In the genomic region with DNA sequence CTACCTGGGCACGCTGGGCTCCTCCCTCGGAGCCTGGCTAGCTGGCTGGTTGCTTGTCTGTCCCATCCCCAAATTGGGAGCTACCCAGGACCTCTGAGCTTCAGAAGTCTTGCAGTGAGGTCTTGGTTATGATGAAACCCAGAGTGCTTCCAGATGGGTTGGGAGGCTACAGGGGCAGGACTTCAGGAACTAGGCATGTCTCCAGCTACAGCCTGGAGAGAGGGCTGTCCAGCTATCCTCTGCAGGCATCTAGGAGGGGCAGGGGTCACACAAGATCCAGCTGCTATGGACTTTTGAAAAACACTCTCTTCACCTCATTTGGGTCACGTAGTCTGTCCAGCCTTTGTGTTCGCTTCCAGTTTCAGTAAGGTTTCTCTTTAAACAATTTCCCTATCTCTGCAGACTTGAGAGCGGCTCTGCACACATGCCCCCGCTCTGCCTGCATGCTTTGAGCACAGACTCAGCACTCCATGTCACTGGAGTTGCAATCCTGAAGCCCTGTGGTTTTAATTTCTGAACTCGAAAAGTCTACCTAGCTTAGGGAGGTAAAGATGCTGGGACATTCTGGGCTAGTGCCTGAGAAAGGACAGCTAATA, we compare ENCODE assay signal across 10 mouse cellular contexts. TPM values are rescaled to one million over a fixed set of nuclear protein-coding genes. Genes with fewer than 3 reads are reported as not detected.
DNase-seq lines count a peak whose midpoint lies in the region; ATAC-seq and TF ChIP-seq lines count a peak whose summit lies in the region.
"Had no signal": no experiment of that assay in that cellular context is flagged by ENCODE, and none has a peak within 500 bp of the region (broad histone marks: within the 10 kb centered on the region; RNA-seq: fewer than 3 reads in every experiment).

No protein-coding gene starts in this region.

- no peak for ATAC-seq in hindbrain, embryonic 12.5 days (ENCODE audit: low FRiP score)
- no peak for ATAC-seq in hindbrain, postnatal 0 days
- ATAC-seq in embryonic facial prominence, embryonic 11.5 days (replicated peaks; ENCODE audit: insufficient number of reproducible peaks, low FRiP score, low TSS enrichment, low read depth) = no peak
- no peak for ATAC-seq in kidney, embryonic 14.5 days (ENCODE audit: low FRiP score, low TSS enrichment)
- no peak for ATAC-seq in forebrain, embryonic 16.5 days

- no peaks in the 10 kb centered on the region for H3K4me1 ChIP-seq in hindbrain, embryonic 12.5 days
- no peaks in the 10 kb centered on the region for H3K4me1 ChIP-seq in hindbrain, postnatal 0 days (ENCODE audit: insufficient read depth, low read length)
- H3K4me1 ChIP-seq in embryonic facial prominence, embryonic 11.5 days (ENCODE audit: control insufficient read depth, insufficient read depth, low read length) = no peaks in the 10 kb centered on the region
- H3K4me1 ChIP-seq in kidney, embryonic 14.5 days (ENCODE audit: control insufficient read depth, insufficient read depth, low read length) = 0 out of 2 replicates have a peak, but pooled peaks cover 5% of the 10 kb centered on the region
- H3K4me1 ChIP-seq in forebrain, embryonic 16.5 days (replicated peaks; ENCODE audit: control insufficient read depth, insufficient read depth, low read length) = no peaks in the 10 kb centered on the region
- H3K4me1 ChIP-seq: midbrain, embryonic 12.5 days had no signal

- WGBS in hindbrain, embryonic 12.5 days = 81% methylated on average over 7 of the region's 7 CpGs
- WGBS in hindbrain, postnatal 0 days = 89% methylated on average over 7 of the region's 7 CpGs
- WGBS in embryonic facial prominence, embryonic 11.5 days = 73% methylated on average over 7 of the region's 7 CpGs
- 60% methylated on average over 7 of the region's 7 CpGs for WGBS in kidney, embryonic 14.5 days
- 89% methylated on average over 7 of the region's 7 CpGs for WGBS in forebrain, embryonic 16.5 days

- H3K36me3 ChIP-seq in hindbrain, embryonic 12.5 days = peaks cover 40% of the 10 kb centered on the region
- H3K36me3 ChIP-seq in hindbrain, postnatal 0 days (ENCODE audit: insufficient read depth, low read length) = peaks cover 20% of the 10 kb centered on the region
- peaks cover 3% of the 10 kb centered on the region for H3K36me3 ChIP-seq in embryonic facial prominence, embryonic 11.5 days (replicated peaks; ENCODE audit: control insufficient read depth, insufficient read depth, low read depth, low read length)
- H3K36me3 ChIP-seq in kidney, embryonic 14.5 days (ENCODE audit: control insufficient read depth, insufficient read depth, low read length) = peaks cover 32% of the 10 kb centered on the region
- H3K36me3 ChIP-seq in forebrain, embryonic 16.5 days (ENCODE audit: control insufficient read depth, insufficient read depth) = peaks cover 4% of the 10 kb centered on the region; the same call in 1 of the 2 replicates

- no peak overlapping the region for H3K9ac ChIP-seq in hindbrain, embryonic 12.5 days
- no peak overlapping the region for H3K9ac ChIP-seq in hindbrain, postnatal 0 days (replicated peaks; ENCODE audit: low read length)
- H3K9ac ChIP-seq in embryonic facial prominence, embryonic 11.5 days (replicated peaks; ENCODE audit: low read length) = no peak overlapping the region
- H3K9ac ChIP-seq in kidney, embryonic 14.5 days (ENCODE audit: low read depth, low read length) = peak overlapping the region; percentile 18; the same call in 1 of the 2 replicates
- no peak overlapping the region for H3K9ac ChIP-seq in forebrain, embryonic 16.5 days (replicated peaks; ENCODE audit: low read depth, low read length)
- H3K9ac ChIP-seq: midbrain, embryonic 12.5 days had no signal

- H3K9me3 ChIP-seq in hindbrain, embryonic 12.5 days (replicated peaks) = no peaks in the 10 kb centered on the region
- no peaks in the 10 kb centered on the region for H3K9me3 ChIP-seq in hindbrain, postnatal 0 days (ENCODE audit: low read length)
- H3K9me3 ChIP-seq in embryonic facial prominence, embryonic 11.5 days (replicated peaks; ENCODE audit: control insufficient read depth, low read length) = no peaks in the 10 kb centered on the region
- no peaks in the 10 kb centered on the region for H3K9me3 ChIP-seq in kidney, embryonic 14.5 days (ENCODE audit: control insufficient read depth, low read length)
- H3K9me3 ChIP-seq in forebrain, embryonic 16.5 days (ENCODE audit: control insufficient read depth, low read length) = no peaks in the 10 kb centered on the region
- H3K9me3 ChIP-seq: midbrain, embryonic 12.5 days had no signal

- no peak for TF ChIP-seq CTCF in hindbrain, postnatal 0 days (IDR thresholded peaks at IDR 0.05; ENCODE audit: low read depth)

- no peak overlapping the region for H3K4me3 ChIP-seq in hindbrain, embryonic 12.5 days
- H3K4me3 ChIP-seq in hindbrain, postnatal 0 days (ENCODE audit: low read length) = no peak overlapping the region
- no peak overlapping the region for H3K4me3 ChIP-seq in embryonic facial prominence, embryonic 11.5 days (ENCODE audit: low read depth, low read length)
- H3K4me3 ChIP-seq in kidney, embryonic 14.5 days (ENCODE audit: low read length) = no peak overlapping the region
- no peak overlapping the region for H3K4me3 ChIP-seq in forebrain, embryonic 16.5 days (replicated peaks; ENCODE audit: low read length)
- H3K4me3 ChIP-seq: midbrain, embryonic 12.5 days had no signal

- no peak overlapping the region for H3K4me2 ChIP-seq in hindbrain, embryonic 12.5 days (replicated peaks)
- H3K4me2 ChIP-seq in hindbrain, postnatal 0 days (ENCODE audit: low read depth, low read length) = no peak overlapping the region
- H3K4me2 ChIP-seq in embryonic facial prominence, embryonic 11.5 days (ENCODE audit: low read depth, low read length) = no peak overlapping the region
- no peak overlapping the region for H3K4me2 ChIP-seq in kidney, embryonic 14.5 days (replicated peaks; ENCODE audit: low read depth, low read length)
- no peak overlapping the region for H3K4me2 ChIP-seq in forebrain, embryonic 16.5 days (ENCODE audit: low read length)
- H3K4me2 ChIP-seq: midbrain, embryonic 12.5 days had no signal

- 0 out of 2 replicates have a peak overlapping the region, but pooled peaks have one; percentile 5 for H3K27ac ChIP-seq in hindbrain, embryonic 12.5 days
- H3K27ac ChIP-seq in hindbrain, postnatal 0 days = no peak overlapping the region
- no peak overlapping the region for H3K27ac ChIP-seq in embryonic facial prominence, embryonic 11.5 days (replicated peaks; ENCODE audit: low read depth, low read length)
- peak overlapping the region; percentile 25 for H3K27ac ChIP-seq in kidney, embryonic 14.5 days (ENCODE audit: low read depth, low read length)
- H3K27ac ChIP-seq in forebrain, embryonic 16.5 days (ENCODE audit: low read length) = no peak overlapping the region
- H3K27ac ChIP-seq: midbrain, embryonic 12.5 days had no signal

- H3K27me3 ChIP-seq in hindbrain, embryonic 12.5 days = no peaks in the 10 kb centered on the region
- no peaks in the 10 kb centered on the region for H3K27me3 ChIP-seq in hindbrain, postnatal 0 days (ENCODE audit: insufficient read depth, low read length)
- H3K27me3 ChIP-seq in embryonic facial prominence, embryonic 11.5 days (ENCODE audit: control insufficient read depth, insufficient read depth, low read length) = no peaks in the 10 kb centered on the region
- no peaks in the 10 kb centered on the region for H3K27me3 ChIP-seq in kidney, embryonic 14.5 days (ENCODE audit: control insufficient read depth, insufficient read depth, low read length)
- no peaks in the 10 kb centered on the region for H3K27me3 ChIP-seq in forebrain, embryonic 16.5 days (replicated peaks; ENCODE audit: control insufficient read depth, insufficient read depth, low read length)
- H3K27me3 ChIP-seq: midbrain, embryonic 12.5 days had no signal

- no peak for DNase-seq in hindbrain, postnatal 0 days (ENCODE audit: low spot score)
- peak; percentile 9 for DNase-seq in embryonic facial prominence, embryonic 11.5 days (ENCODE audit: low spot score)
- peak; percentile 52 for DNase-seq in lung, postnatal 14 days
- DNase-seq in right cerebral cortex, postnatal 14 days = no peak
- DNase-seq in right cerebral cortex, adult 18-20 months = no peak
- DNase-seq: cerebellum, postnatal 14 days had no signal

RNA-seq across cellular contexts. Expression of gene Slc25a47, which starts 21.8 kb away (rescaled TPM):
- 10.3 and 11.1 TPM in 2 replicates for polyA plus RNA-seq in hindbrain, embryonic 12.5 days (2016; fragmentation: Nextera tagmentation; extraction: Ambion mirVana)
- total RNA-seq in hindbrain, postnatal 0 days (2014; rRNA removed) = 4.0 and 13.7 TPM in 2 replicates
- 5.9 and 6.7 TPM in 2 replicates for polyA plus RNA-seq in hindbrain, postnatal 0 days (2015; fragmentation: Nextera tagmentation; extraction: Ambion mirVana)
- 11.8 and 13.2 TPM in 2 replicates for polyA plus RNA-seq in embryonic facial prominence, embryonic 11.5 days (2014; fragmentation: Nextera tagmentation; extraction: Ambion mirVana)
- polyA plus RNA-seq in kidney, embryonic 14.5 days (2014; fragmentation: Nextera tagmentation; extraction: Ambion mirVana) = 7.6 and 9.0 TPM in 2 replicates
- 13.5 and 19.1 TPM in 2 replicates for polyA plus RNA-seq in forebrain, embryonic 16.5 days (2015; fragmentation: Nextera tagmentation; extraction: Ambion mirVana)

RNA-seq across cellular contexts. Expression of gene Slc25a29, which starts 22.0 kb away (rescaled TPM):
- 13.7 and 15.1 TPM in 2 replicates for polyA plus RNA-seq in hindbrain, embryonic 12.5 days (2016; fragmentation: Nextera tagmentation; extraction: Ambion mirVana)
- 15.5 and 18.0 TPM in 2 replicates for total RNA-seq in hindbrain, postnatal 0 days (2014; rRNA removed)
- 13.0 and 14.4 TPM in 2 replicates for polyA plus RNA-seq in hindbrain, postnatal 0 days (2015; fragmentation: Nextera tagmentation; extraction: Ambion mirVana)
- polyA plus RNA-seq in embryonic facial prominence, embryonic 11.5 days (2014; fragmentation: Nextera tagmentation; extraction: Ambion mirVana) = 11.9 and 13.9 TPM in 2 replicates
- polyA plus RNA-seq in kidney, embryonic 14.5 days (2014; fragmentation: Nextera tagmentation; extraction: Ambion mirVana) = 7.5 and 9.0 TPM in 2 replicates
- polyA plus RNA-seq in forebrain, embryonic 16.5 days (2015; fragmentation: Nextera tagmentation; extraction: Ambion mirVana) = 27.6 and 28.6 TPM in 2 replicates

RNA-seq across cellular contexts. Expression of gene Wdr25, which starts 35.7 kb away (rescaled TPM):
- polyA plus RNA-seq in hindbrain, embryonic 12.5 days (2016; fragmentation: Nextera tagmentation; extraction: Ambion mirVana) = 8.1 and 9.7 TPM in 2 replicates
- total RNA-seq in hindbrain, postnatal 0 days (2014; rRNA removed) = 5.8 and 7.4 TPM in 2 replicates
- polyA plus RNA-seq in hindbrain, postnatal 0 days (2015; fragmentation: Nextera tagmentation; extraction: Ambion mirVana) = 4.7 and 5.4 TPM in 2 replicates
- 4.1 and 5.6 TPM in 2 replicates for polyA plus RNA-seq in embryonic facial prominence, embryonic 11.5 days (2014; fragmentation: Nextera tagmentation; extraction: Ambion mirVana)
- 3.4 and 6.0 TPM in 2 replicates for polyA plus RNA-seq in kidney, embryonic 14.5 days (2014; fragmentation: Nextera tagmentation; extraction: Ambion mirVana)
- 8.6 and 9.1 TPM in 2 replicates for polyA plus RNA-seq in forebrain, embryonic 16.5 days (2015; fragmentation: Nextera tagmentation; extraction: Ambion mirVana)

RNA-seq across cellular contexts. Expression of gene Wars, which starts 36.3 kb away (rescaled TPM):
- 111 and 113 TPM in 2 replicates for polyA plus RNA-seq in hindbrain, embryonic 12.5 days (2016; fragmentation: Nextera tagmentation; extraction: Ambion mirVana)
- 114 and 123 TPM in 2 replicates for total RNA-seq in hindbrain, postnatal 0 days (2014; rRNA removed)
- polyA plus RNA-seq in hindbrain, postnatal 0 days (2015; fragmentation: Nextera tagmentation; extraction: Ambion mirVana) = 92.4 and 95.4 TPM in 2 replicates
- polyA plus RNA-seq in embryonic facial prominence, embryonic 11.5 days (2014; fragmentation: Nextera tagmentation; extraction: Ambion mirVana) = 113 and 118 TPM in 2 replicates
- polyA plus RNA-seq in kidney, embryonic 14.5 days (2014; fragmentation: Nextera tagmentation; extraction: Ambion mirVana) = 62.4 and 107 TPM in 2 replicates
- polyA plus RNA-seq in forebrain, embryonic 16.5 days (2015; fragmentation: Nextera tagmentation; extraction: Ambion mirVana) = 113 and 114 TPM in 2 replicates

Comparison
In these comparisons a context has a peak if more than half of its experiments do, and no peak if none do; other contexts are left out.
1. H3K27ac ChIP-seq: peak in hindbrain, embryonic 12.5 days (single experiment) and kidney, embryonic 14.5 days (single experiment); none in hindbrain, postnatal 0 days (single experiment), embryonic facial prominence, embryonic 11.5 days (single experiment) and forebrain, embryonic 16.5 days (single experiment).
2. DNase-seq: peak in embryonic facial prominence, embryonic 11.5 days (single experiment) and lung, postnatal 14 days (single experiment); none in hindbrain, postnatal 0 days (single experiment), right cerebral cortex, postnatal 14 days (single experiment) and right cerebral cortex, adult 18-20 months (single experiment).